Mouse (Mus musculus): ENCODE results near the gene Otof.

The Otof gene

DNA sequence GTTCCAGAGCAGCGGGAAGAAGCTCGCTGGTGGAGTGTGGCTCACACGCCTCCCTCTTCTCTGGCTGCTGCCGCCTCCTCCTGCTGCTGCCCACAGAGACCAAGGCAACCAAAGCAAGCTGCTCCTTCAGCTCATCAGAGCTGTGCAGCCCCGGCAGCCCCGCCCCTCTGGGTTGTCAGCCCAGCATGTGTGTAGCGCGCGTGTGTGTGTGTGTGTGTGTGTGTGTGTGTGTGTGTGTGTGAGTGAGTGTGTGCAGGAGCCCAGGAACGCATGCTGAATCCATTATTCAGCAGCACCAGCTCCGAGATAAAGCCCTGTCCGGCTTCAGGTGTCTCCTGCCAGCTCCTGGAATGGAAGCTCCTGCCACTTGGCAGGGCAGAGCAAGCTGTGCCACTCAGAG, at the start of gene Otof:
Gene Otof (minus strand): TSS at position 112 of the 400 bp plus-strand sequence.
- no peak for DNase-seq (ENCODE audit: low read depth, low spot score)

DNA sequence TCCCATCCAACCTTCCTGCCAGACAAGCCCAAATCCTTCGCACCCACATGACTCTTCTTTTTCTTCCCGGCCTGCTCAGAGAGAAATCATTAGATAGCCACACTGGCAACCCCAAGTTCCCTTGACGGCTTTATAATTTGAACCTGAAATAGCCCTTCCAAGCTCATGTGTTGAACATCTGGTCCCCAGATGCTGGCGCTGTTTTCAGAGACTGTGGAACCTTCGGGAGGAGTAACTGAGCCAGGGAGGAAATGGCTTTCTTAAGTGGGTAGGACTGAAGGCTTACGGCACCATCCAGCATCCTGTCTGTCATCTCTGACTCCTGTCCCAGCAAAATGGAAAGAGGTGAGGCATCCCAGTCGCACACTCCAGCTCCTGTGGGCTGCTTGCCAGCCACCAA, 35.6 kb upstream of the Otof start:
- DNase-seq (ENCODE audit: low read depth, low spot score): no peak

DNA sequence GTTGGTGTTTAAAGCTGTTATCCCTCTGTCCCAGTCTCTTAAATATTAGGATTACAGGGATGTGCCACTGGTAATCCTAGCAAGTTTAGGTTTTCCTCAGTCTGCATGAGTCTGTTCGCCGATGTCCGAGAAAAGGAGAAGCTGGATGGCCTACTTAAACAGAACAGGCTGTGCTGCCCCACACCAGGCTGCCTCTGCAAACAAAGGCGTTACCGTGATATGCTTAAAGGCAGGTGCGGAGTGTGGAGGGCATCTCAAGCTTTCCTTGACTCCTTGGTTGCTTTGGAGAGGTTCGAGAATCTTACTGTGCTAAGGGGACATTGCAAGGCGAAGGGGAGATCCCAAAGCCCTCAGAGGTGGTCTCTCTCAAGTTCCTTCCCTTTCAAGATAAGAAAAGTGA, 35.1 kb upstream of the Otof start:
- DNase-seq (ENCODE audit: low read depth, low spot score): no peak

DNA sequence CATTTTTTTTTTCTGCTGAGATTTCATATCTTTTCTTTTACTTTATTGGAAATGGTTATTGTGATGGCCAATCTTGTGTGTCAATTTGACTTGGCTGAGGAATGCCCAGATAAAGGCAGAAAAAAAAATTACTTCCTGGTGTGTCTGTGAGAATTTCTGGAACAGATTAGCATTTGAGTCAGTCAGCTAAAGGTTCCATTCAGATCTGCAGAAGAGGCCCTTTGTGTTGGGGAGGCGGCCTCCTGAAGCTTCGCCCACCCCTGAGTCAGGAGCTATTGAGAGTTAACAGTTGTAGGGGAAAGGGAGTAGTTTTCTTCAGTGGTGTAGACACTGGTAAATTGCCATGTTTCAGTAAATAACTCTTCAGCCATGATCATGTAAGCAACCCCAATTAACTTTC, 33.6 kb upstream of the Otof start:
- no peak for DNase-seq (ENCODE audit: low read depth, low spot score)

DNA sequence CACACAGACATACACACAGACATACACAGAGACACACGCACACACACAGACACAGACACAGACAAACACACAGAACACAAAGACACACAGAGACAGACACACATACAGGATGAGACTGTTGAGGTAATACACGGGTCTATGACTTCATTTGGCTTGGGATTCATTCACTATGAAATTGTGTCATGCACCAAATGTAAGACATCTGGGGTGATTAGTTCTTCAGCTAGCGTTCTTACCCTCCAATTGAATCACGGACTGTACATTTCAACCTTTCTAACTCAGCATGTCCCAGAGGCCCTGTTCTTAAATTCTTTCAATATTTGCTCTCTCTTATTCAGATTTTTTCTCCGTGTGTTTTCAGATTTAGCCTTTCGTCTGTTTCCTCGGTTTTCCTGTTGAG, 32.9 kb upstream of the Otof start:
- no peak for DNase-seq (ENCODE audit: low read depth, low spot score)

DNA sequence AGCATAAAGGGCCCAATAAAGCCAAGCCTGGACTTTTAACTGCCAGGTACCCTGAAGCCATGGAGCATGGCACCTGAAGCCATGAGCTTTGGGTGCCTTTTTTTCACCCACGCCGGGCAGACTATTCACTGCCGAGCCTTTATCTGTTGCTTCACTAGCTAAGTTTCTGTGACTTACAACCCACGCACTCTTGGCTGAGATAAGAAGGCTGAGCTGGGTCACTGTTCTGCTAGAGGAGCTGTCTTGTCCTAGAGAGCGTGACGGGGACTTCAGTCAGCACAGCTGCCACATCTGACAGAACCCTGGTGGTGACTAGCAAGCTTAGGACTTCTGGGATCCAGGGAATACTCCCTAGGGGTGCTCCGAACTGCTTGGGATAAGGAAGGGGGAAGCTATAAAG, 32.0 kb upstream of the Otof start:
- DNase-seq (ENCODE audit: low read depth, low spot score): no peak

DNA sequence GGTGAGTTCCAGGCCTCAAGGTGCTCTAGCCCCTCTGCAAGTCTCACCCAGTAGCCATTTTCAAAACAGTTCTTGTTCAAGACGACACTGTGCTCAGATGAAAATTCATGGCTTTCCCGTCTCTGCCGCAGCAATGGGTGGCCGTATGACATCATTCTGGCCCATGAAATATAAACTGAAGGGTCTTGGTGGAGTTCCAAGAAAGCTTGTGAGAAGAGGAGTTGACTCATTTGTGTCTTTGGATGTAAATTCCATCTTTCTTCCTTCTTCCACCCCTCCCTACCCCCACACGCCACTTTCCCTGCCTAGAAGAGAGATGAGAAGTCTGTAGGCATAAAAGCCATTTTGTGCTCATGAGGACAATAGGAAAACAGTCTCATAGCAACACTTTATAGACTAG, 29.1 kb upstream of the Otof start:
- no peak for DNase-seq (ENCODE audit: low read depth, low spot score)

DNA sequence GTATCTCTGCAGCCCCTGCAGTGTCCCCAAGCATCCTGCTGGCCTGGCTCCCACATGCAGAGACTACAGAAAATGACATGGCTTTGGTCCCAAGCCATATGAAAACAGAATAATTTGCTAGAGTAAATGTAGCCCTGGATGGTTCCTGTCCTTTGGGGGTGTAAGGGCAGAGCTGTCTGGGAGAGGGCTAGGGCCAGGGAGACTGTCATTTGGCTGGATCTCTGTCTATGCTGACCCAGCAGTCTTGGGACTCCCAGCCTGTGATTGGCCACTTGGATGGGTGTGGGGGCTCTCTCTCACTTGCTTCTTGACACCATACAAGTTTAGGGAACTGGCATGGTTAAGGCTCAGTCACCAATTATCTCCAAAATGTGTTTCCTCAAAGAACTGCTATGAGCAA, 28.5 kb upstream of the Otof start:
- no peak for DNase-seq (ENCODE audit: low read depth, low spot score)

DNA sequence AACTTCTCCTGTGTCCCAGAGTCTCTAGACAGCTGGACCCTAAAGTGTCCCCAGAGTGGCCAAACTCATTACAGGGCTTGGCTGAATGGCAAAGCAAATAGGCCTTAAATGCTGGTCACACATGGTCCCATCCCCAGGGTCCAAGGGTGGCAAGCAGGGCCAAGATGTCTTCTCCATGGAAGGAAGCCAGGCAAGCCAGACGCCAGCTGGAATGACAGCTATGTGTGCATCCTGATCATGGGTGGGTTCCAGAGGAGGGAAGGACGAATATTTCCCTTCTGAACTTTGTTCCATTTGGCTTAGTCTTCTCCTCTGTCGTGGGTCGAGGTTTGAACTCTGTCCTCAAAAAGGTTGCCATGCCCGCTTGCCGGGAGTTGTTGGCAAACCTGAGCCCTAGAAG, 23.4 kb upstream of the Otof start:
- no peak for DNase-seq (ENCODE audit: low read depth, low spot score)

DNA sequence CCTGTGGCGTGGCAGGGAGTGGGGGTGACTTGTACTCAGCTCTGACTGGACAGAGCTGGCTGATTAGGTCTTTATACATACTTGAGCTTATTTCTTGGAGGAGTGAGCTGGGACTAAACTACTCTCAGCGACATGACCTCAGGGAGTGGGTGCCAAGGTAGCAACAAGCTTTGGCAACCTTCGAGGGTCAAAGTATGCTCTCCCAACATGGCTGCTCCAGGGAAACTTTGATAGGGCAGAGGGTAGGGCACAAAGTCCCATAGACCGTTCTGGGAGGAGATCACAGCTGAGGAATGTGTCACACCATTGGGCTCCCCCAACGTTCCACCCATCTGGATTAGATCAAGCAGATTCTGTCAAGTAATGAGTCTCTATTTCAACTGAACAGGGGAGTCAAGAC, 22.9 kb upstream of the Otof start:
- DNase-seq (ENCODE audit: low read depth, low spot score): no peak

DNA sequence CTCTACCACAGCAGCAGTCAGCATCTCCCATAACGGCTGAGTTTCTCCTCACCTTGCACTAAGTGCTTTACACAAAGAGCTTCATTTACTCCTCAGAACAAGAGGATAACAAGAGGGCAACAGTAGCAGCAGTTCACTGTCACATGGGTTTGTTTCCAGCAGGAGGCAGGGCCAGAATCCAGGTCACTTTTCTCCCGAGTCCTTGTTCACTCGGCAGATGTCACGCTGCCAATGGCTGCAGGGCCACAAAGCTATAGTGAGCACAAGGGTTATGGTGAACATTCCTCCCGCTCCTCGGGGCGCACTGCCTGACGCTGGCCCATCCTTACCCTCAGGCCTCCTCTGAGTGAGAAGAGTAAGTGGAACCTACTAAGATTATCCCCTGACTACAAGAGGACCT, 21.8 kb upstream of the Otof start:
- no peak for DNase-seq (ENCODE audit: low read depth, low spot score)

DNA sequence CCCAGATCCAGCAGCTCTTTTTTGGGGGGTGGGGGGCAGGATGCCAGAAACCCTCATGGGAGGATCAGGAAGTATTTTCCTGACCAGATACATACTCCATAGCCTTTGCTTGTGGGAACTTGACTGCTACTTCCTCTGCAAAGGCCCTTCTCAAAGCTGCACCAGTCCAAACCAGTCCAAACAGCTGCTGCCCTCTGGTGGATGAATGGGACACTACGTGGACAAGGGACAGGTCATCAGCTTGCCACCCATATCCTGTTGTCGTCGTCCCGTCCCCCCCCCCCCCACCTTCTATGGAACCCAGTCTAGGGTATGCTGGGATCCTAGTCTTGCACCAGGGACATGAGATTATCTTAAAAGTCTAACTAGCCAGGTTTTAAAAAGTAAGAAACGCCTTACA, 20.6 kb upstream of the Otof start:
- no peak for DNase-seq (ENCODE audit: low read depth, low spot score)

DNA sequence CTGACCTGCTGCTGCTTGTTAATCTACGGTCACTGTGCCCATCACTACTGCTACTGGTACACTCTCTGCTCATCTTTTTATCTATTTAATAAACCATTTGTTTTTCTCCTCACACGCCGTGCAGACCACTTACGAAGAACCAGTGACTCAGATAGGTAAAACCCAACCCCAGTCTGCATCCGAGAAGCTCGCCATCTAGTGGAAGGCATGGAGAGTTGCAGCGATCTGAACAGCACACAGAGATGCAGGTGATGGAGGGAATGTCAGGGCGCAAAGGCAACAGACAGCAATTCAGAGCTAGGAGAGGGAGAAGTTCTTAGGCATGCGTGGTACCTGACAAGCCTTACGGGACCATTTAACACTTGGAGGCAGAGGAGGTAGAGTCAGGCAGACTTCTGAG, 14.8 kb upstream of the Otof start:
- DNase-seq (ENCODE audit: low read depth, low spot score): peak; percentile 20

DNA sequence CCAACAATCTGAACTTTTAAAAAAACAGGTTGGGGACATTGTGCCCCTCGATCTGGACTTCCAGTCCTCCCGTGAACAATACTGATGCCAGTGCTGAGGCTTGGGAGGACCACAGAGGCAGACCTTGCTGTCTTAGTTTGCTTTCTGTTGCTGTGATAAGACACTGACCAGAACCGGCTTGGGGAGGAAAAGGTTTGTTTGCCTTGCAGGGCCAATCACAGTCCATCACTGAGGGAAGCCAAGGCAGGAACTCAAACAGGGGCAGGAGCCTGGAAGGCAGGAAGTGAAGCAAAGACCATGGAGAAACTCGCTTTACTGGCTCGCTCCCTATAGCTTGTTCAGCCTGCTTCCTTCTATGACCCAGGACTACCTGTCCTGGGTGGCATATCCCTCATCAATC, 10.4 kb upstream of the Otof start:
- no peak for DNase-seq (ENCODE audit: low read depth, low spot score)

DNA sequence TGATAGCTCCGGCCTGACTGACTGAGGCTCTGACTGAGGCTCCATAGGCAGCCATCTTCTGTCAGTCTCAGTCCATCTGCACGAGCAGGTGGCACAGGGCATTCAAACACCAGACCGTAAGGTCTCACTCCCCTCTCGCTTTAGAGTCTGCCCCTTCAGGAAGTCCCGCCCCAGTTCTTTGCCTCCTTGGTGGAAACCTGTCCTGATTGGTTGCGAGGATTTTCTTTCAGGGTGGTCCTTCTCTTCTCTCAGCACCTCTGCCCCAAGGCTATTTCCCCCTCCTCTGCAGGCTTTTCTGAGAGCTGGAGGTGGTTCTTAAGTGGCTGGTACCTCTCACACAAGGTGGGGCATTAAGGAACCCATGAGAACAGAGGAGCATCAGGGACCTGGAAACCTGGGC, 8.7 kb upstream of the Otof start:
- DNase-seq (ENCODE audit: low read depth, low spot score): peak; percentile 31

DNA sequence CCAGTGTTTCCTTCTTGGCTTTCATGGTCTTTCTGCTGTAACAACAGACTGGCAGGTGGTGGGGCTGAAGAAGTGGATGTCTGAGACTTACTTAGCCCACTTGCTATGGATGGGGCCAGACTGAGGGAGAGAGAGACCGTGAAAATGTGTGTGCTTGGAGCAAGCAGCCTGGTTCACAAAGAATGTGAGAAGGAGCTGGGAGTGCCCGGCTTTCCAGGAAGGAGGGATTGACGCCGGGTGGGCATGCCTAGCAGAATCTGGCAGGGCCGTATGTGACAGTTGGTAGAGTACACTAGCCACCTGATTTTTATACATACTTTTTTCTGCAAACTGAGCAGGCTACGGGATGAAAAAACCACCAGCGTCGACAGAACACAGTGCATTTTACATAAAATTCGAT, 4.6 kb upstream of the Otof start:
- DNase-seq (ENCODE audit: low read depth, low spot score): no peak

DNA sequence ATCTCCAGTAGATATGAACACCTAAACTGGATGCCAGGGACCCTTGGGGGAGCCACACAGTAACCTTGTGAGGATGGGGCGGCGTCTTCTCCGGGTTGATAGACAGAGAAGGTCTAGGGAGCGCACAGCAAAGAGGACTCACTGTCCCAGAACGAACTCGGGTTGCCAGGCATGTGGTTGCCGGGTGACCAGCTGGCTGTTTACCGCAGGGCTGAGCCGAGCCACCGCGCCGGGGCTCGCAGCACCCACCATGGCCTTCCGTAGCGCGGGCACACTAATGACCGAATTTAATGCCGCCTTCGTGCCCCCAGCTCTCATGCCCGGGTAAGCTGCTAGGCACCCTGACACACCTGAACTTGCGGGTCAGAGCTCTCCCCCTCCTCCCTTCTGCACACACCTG, 4.1 kb upstream of the Otof start, which contains the start of gene 1700001C02Rik:
Gene 1700001C02Rik (plus strand): TSS at position 187 of the 400 bp plus-strand sequence.
- no peak for DNase-seq (ENCODE audit: low read depth, low spot score)

DNA sequence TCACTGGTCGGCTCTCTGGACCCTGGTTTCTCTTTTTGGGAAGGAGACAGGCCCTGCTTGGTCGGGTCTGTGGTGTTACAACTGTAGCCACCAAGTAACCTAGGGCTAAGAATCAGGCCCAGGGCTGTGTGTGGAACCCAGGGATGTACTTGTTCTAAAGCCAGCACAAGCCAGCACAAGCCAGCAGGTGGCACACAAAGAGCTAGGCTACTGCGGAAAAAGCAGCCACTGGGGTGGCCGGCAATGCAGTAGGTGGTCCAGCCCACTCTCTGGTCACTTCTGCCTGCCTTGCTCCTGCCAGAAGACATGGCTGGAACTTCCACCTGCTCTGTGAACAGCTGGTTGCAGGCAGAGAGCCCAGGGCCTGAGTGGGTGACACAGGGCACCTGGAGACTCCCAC, 1.6 kb downstream of the Otof start:
- DNase-seq (ENCODE audit: low read depth, low spot score): no peak

DNA sequence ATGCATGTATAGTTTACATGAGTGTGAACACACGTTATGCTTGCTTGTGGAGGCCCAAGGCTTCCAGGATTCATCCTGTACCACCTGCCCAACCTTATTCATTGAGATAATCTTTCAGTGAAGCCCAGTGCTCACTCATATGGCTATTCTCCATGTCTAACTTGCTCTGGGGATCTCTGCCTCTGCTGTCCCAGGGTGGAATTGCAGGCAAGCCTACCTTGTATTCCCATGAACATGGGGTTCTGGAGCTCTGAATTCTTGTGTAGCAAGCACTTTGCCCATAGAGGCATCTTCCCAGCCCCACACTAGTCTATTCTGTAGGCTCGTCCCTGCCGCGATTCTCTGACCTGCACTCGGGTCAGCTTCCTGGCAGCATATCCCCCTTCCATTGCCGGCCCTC, 5.7 kb downstream of the Otof start:
- no peak for DNase-seq (ENCODE audit: low read depth, low spot score)

DNA sequence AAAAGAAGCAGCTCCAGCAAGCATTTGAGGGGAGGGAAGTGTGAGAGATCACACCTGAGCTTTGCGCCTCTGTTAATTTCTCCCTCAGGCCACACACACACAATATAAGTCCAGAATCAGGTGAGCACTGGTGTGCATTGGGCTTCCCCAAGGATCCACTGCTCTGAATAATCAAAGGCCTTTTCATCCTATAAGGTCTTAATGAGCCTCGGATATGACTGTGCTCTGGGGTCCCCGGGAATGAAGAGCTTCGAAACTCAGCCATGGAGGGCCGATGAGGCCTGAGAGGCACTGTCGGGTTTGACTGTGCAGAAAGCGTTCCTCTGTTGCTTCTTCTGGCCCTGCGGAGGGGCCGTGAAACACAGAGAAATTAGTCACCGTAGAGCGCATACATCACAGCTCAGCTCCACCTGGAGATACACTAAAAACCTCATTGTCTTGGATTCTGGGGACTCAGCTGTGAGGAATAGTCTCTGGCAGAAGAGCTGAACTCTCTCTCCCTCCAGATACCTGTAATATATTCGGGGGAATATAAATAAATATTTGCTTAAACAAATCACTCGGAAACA, 17.3 kb downstream of the Otof start:
- no peak for DNase-seq (ENCODE audit: low read depth, low spot score)

DNA sequence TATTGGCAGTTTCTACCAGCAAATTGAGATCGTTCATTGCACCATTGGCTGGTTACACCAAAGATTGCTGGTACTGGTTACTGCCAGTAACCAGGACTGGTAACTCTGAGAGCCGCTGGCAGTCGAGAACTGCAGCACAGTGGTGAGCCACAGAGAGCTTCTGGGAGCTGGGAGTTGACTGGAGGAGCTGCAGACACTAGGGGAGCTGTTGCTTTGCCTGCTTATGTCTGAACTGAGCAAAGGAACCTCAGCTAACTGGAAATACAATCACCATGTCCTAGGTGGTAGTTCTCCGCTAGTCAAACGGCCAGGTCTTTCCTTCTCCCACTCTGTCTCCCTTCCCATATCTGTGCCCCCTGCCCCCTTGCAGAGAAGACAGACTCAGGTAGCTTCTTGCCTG, 19.5 kb downstream of the Otof start:
- DNase-seq (ENCODE audit: low read depth, low spot score): no peak

DNA sequence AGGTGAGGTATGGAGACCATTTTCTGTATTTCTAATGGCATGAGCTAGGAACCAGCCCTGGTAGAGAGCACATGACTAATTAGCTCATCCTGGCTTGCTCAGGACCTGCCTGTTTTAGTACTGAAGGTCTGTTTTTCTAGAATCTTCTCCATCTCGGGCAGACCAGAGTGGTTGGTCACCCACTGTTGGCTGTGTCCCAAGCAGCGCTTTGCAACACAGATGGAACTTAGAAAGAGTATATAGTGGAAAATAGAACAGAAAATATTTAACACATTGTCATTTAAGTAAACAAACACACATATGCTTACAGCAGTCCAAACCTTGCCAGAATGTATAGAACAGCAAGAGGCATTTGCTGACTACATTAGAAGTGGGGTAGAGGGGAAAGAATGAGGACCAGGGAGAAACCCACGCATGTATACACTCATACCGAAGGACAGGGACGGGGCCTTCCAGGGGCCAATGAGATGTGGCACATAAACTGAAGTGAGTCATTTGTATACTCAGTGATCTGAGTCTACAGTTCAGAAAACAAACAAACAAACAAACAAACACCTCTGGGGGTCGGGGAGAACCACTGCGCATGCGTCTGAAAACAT, 21.3 kb downstream of the Otof start:
- DNase-seq (ENCODE audit: low read depth, low spot score): no peak

DNA sequence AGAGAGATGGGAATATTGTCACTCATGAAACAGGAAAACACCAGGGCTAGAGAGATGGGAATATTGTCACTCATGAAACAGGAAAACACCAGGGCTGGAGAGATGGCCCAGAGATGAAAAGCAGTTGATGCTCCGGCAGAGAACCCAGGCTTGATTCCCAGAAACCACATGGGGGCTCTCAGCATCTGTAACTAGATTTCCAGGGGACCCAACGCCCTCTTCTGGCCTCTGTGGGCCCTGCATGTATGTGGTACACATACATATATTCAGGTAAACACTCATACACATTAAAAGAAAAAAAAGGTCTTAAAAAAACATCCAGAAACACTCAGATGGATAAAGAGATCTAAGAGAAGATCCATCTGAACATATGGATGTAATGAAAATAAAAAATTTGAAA, 22.8 kb downstream of the Otof start:
- no peak for DNase-seq (ENCODE audit: low read depth, low spot score)

DNA sequence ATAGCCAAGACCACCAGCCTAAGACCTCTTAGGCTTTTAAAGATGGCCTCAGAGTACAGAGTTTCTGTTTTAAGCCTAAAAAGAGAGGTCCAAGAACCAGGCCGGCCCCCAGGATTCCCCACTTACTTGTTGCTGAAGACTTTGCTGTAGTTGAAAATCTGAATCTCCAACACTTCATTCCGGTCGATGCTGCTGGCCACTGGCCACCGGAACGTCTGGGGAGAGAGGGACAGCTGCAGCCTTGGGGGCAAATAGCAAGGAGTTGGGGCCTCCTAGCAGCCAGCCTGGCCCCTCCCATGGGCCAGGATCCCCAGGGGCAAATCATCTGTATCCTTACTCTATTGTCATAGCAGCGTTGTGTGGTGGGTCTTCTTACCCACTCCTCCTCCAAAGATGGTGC, 34.3 kb downstream of the Otof start:
- DNase-seq (ENCODE audit: low read depth, low spot score): no peak

Measured in WW6 (cell line).